Mouse (Mus musculus) embryo, embryonic 10 days (tissue): ENCODE measurements around the gene Elmsan1.

Source experiments
- DNase-seq: peaks from one replicate; pipeline ENCODE4 v3.0.0-alpha.2; 2015; ENCODE audit warnings: low spot score

Elmsan1 gene

DNA sequence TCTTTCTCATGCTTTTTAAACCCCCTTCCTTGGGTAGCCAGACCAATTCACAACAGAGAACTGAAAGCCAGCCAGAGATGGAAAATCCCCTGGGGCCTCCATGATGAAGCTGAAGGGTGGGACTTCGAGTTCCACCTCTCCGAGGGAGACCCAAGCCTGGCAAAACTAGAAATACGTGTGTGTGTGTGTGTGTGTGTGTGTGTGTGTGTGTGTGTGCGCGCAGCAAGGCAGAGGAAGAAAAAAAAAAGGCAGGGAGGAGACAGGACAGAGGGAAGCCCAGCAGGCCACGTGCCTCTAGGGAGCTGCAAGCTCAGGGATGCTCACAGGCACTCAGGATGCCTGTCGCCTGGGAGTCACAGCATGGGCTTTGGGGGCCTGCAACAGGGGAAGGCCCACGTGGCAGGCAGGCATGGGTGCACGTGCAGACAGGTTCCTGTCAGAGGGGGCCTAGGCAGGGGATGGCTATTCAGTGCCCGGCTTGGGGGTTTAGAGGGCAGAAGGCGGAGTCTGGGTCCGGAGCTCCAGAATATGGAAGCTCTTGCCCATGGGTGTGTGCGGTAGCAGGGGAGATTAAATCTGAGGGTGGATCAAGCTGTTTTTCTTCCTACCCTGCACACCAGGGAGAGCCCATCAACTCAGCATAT is 42.4 kb downstream of the Elmsan1 start:
- DNase-seq = peak; percentile 62

- peak; percentile 81 for DNase-seq
Observed at GRCm38 (mm10) chr12:84175659-84176061, 43.0 kb downstream of the Elmsan1 start.

DNA sequence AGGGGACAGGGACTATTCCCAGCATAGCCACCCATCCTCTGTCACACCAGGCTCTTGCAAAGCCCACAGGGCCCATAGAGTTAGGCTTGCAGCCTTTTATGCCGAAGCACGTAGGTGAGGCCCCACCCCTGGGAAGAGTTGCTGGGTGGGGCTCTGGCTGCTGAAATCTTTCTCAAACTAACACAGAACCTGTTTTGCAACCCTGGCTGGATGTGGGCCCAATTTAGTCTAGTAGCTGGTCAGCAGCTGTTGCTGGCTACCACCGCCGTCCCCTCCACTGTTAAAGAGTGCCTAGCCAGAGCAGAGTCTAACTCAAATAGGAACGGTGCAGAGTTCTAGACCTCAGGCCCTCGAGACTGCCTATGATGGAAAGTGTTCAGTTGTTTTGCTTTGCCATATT is 43.8 kb downstream of the Elmsan1 start:
- peak; percentile 20 for DNase-seq

- DNase-seq = no peak
Observed at GRCm38 (mm10) chr12:84174190-84174811, 44.4 kb downstream of the Elmsan1 start.

- DNase-seq = no peak
Observed at GRCm38 (mm10) chr12:84173309-84173915, 45.3 kb downstream of the Elmsan1 start.

- no peak for DNase-seq
Observed at GRCm38 (mm10) chr12:84172862-84173261, 45.8 kb downstream of the Elmsan1 start.

DNA sequence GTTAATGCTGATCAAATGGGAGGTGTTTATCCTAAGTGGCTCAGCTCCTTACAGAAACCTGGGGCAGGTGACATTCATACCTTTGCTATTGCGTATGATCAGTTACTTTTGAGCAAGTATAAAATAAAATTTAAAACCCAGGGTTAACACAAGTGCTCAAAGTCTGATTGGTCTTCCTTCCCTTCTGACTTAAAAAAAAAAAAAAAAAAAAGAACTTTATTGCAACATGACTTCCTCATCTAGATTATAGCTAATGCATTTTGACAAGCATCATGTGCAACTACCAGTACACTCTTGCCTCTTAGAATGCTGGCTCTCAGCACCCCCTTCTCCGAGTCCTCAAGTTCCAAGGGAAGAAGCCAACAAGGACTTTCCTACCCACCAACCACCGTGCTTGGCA is 46.5 kb downstream of the Elmsan1 start:
- DNase-seq = no peak

GRCm38 (mm10) chr12:84170610-84171009 is 48.1 kb downstream of the Elmsan1 start:
- DNase-seq = no peak

DNA sequence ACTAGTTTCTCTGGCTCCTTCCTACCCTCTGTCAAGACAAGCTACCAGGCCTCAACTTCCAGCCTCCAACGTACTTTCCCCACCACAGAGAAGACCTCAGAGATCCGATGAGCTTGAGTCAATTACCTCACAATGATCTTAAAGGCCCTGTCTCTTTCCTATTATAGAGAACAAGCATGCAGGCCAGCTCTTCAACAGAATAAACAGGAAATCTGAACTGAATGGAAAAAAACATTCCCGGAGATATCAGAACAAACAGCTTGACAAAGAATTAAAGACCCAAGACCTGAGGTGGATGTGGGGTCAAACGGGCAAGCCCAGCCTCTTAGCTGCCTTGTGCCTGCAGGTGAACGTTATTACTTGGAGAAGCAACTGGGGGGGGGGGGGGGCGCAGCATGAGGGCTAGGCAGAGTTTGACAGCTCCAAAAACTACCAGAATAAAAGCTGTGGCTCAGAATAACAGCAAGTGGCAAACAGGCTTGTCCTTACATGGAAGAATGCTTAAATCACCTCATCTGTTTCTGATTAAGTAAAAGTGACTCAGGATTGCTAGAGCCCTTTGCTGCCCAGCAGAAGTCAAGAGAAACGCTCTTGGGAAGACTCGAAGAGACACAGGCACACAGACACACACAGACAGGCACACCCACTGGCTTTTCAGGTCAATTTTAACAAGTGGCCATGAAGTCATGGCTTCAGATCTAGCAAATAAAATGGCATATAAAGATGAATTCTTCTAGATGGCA is 52.9 kb downstream of the Elmsan1 start:
- DNase-seq = peak; percentile 50

- DNase-seq = no peak
Observed at GRCm38 (mm10) chr12:84163586-84164110, 55.0 kb downstream of the Elmsan1 start.

GRCm38 (mm10) chr12:84163133-84163532 is 55.5 kb downstream of the Elmsan1 start:
- no peak for DNase-seq

DNA sequence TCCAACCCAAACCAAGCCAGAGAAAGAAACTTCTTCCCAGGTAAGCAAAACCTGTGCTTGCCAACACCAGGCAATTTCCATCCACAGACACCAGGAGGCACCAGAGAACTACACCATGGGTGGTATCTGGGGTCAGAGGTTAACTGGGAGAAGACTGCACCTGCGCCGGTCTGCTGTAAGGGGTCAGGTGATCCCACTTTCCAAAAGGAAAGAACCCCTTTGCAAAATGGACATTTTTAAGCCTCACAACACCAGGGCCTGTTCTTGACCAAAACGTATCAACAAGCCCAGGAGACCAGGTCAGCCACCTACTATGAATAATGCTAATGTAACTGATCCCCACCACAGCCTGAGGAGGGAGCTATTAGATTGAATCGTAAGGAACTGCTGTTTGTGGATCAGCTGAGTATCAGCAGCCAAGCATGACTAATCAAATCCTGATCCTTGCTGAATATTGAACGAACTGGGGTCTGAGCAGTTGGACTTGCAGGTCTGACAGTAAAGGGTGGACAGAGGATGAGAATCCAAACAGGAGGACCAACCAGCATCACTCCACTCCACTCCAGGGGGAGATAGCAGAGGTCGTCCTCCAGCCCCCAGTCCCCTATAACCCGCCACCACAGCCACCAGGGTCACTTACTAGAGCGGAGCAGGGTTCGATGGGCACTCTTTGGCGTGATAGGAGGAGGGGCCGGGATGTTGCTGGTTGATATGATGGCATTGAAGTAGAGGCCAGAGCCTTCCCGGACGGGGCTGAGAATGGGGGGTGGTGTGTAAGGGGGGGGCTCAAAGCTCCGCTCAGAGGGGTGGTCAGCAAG is 56.9 kb downstream of the Elmsan1 start:
- DNase-seq = peak; percentile 59

- DNase-seq = no peak
Observed at GRCm38 (mm10) chr12:84161116-84161515, 57.6 kb downstream of the Elmsan1 start.

- no peak for DNase-seq
Observed at GRCm38 (mm10) chr12:84160491-84160890, 58.2 kb downstream of the Elmsan1 start.

- no peak for DNase-seq
Observed at GRCm38 (mm10) chr12:84158156-84158555, 60.5 kb downstream of the Elmsan1 start.

DNA sequence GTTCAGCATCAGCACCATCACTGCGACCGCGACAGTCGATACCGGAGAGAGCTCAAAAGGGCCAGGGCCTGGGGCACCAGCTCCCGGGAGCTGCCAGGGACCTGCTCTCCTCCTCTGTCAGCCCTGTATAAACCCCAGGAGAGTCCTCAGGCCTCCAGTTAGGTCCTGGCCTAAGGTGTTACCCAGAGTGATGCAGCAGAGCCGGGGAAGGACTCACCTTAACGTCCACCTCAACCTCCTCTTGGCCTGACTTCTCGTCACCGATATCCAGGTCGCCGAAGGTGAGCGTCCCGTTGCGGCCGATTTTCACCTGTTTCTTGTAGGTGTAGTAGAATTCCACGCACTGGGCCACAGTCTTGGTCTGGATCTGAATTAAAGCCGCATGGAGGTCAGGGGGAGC is 62.5 kb downstream of the Elmsan1 start:
- no peak for DNase-seq

DNA sequence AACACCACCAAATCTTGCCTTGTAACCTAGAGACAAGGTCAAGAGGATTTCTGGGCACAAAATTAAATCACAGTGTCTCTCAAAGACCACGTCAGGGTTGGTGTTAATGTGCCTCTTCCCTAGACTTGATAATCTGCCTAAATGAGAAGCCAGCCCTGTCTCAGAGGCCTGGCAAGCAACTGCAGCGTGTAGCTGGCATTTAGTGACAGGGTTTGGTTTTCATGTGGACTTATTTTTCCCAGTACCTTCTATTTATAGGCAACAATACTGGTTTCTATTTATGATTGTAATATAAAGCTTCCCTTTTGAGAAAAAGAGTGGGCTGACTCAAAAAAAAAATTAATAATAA is 63.2 kb downstream of the Elmsan1 start:
- DNase-seq = no peak

- DNase-seq = no peak
Observed at GRCm38 (mm10) chr12:84154786-84155522, 63.7 kb downstream of the Elmsan1 start.

- no peak for DNase-seq
Observed at GRCm38 (mm10) chr12:84153414-84153813, 65.3 kb downstream of the Elmsan1 start.

DNA sequence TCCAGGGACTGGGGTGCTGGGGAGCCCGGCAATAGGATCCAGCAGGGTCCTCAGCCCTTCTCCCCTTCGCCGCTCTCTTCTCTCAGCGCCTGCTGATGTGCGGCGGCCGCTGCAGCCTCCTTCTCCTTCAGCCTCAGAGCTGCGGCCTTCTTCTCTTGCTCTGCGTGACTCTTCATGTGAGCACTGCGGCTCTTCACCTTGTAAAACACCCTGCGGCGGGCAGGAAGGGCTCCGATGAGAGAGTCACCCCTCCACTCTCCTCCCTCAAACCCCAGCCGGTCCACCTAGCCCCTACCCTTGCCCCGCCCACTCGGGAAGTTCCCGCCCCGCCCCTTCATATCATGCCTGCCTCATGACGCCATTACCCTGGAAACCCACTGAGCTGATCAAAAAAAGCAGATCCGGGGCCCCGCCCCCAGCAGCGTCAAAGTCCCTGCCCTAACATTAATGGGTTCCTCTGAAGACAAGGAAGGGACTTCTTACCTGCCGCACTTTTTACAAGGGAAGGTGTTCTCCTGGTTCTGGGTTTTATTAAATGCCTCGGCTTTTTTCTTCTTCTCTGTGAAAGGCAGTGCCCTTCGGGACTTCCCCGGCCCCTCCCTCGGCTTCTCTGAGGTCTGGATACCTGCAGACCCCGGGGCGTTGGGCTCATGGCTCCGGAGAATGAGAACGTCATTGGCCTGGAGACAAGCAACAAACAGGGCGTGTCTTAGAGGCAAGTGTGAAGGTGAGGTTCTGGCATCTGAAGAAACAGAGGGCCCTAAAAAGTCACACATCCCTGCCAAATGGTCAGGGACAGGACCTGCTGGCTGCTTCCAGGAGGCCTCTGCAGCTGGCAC is 66.1 kb downstream of the Elmsan1 start:
- DNase-seq = no peak
